Mouse (Mus musculus) cerebellum, adult 8-10 months (tissue): ENCODE data around the gene Sipa1.

Experiments
- DNase-seq: peaks from one replicate; pipeline ENCODE4 v3.0.0; 2022

The Sipa1 gene

GRCm38 (mm10) chr19:5601752-5602541 is 61.6 kb downstream of the Sipa1 start, which contains the start of gene Rnaseh2c:
TSS of gene Rnaseh2c (plus strand) at chr19:5601873.
- DNase-seq, result peak; percentile 74
